Mouse (Mus musculus): ENCODE measurements at regions not wholly inside any gene's neighbourhood (a gene's known extent, or its start where the extent isn't known, plus 50 kb on each side); places are given as distances from the start of the nearest gene placed in this dataset.
"Not testable (repeated sequence)": the region's sequence is repeated elsewhere in the genome, so short reads cannot be mapped to it uniquely, and the experiment has no call there.

DNA sequence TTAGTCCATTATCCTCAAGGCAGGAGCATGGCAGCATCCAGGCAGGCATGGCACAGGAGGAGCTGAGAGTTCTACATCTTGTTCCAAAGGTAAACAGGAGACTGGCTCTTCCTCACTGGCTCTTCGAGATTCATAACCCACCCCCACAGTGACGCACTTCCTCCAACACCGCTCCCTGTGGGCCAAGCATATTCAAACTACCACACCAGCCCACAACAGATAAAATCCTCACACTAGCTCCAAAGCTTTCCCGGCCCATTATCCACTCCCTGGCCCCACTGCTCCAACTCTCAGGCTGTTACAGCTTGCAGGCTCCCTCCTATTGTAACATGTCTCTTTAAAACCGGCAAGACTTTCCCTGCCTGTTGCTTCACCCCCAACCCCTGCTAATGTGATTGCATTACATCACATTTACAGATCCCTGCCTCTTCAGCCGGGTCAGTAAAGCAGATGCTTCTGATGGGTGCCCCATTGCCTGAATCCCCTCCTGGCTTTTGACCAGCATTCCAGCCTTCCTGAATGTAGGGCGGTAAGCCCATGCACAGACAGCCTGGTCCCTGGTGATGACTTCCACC lies 113.0 kb upstream of the Ipo5 start:
- TF ChIP-seq MAX (IDR thresholded peaks at IDR 0.05; ENCODE audit: low read depth): no peak
- TF ChIP-seq POLR2A (IDR thresholded peaks at IDR 0.05; ENCODE audit: insufficient read length, low read depth): no peak
- no peak for TF ChIP-seq REST (IDR thresholded peaks at IDR 0.05; ENCODE audit: insufficient read depth, insufficient read length)
- no peak for TF ChIP-seq MYOD1 (IDR thresholded peaks at IDR 0.05; ENCODE audit: control insufficient read depth in 1 of 3, insufficient read length in 2 of 3, low read depth in 2 of 3)
- no peak for TF ChIP-seq USF1 (IDR thresholded peaks at IDR 0.05; ENCODE audit: low read depth)
- no peak for TF ChIP-seq POLR2AphosphoS2 (IDR thresholded peaks at IDR 0.05; ENCODE audit: insufficient read length, low read depth)
- Histone ChIP-seq H3K4me3 (no peak overlapping the region), H3K4me2 (ENCODE audit: low read depth) (no peak overlapping the region)

DNA sequence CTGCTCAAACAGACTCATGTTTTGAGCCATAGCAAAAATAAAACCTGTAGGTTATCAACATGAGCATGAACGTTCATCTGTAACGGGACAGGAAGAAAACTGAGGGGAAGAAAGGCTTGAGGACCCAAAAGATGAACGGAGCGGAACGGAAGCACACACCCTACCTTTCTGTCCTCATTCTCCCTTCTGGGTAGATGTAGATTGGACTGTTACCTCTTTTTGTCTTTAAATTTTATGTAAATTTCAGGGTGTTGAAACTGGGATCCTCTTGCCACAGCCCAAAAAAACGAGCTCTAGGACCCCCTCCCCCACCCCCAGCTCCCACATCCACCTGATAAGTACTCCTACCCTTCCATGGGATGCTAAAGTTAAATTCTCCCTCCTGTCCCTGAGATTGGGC lies 107.8 kb upstream of the Ipo5 start:
- H3K4me2 ChIP-seq (ENCODE audit: low read depth): no peak overlapping the region
- no peak overlapping the region for H3ac ChIP-seq (ENCODE audit: control insufficient read depth, insufficient read length)
- no peak overlapping the region for H3K4me3 ChIP-seq
- TF ChIP-seq CEBPB (IDR thresholded peaks at IDR 0.05; ENCODE audit: insufficient read depth, poor library complexity, severe bottlenecking): no peak
- no peak for TF ChIP-seq POLR2A (IDR thresholded peaks at IDR 0.05; ENCODE audit: insufficient read length, low read depth)
- no peak for TF ChIP-seq MYOD1 (IDR thresholded peaks at IDR 0.05; ENCODE audit: control insufficient read depth in 1 of 3, insufficient read length in 2 of 3, low read depth in 2 of 3)
- TF ChIP-seq TCF12 (IDR thresholded peaks at IDR 0.05; ENCODE audit: insufficient read depth, poor library complexity, severe bottlenecking): no peak
- no peak for TF ChIP-seq SRF (IDR thresholded peaks at IDR 0.05; ENCODE audit: control insufficient read depth, insufficient read length, low read depth)
- TF ChIP-seq USF1 (IDR thresholded peaks at IDR 0.05; ENCODE audit: low read depth): no peak
- TF ChIP-seq TCF3 (IDR thresholded peaks at IDR 0.05; ENCODE audit: insufficient read length, low read depth): no peak
- no peak for TF ChIP-seq E2F4 (IDR thresholded peaks at IDR 0.05; ENCODE audit: insufficient read depth)
- TF ChIP-seq MYOG (IDR thresholded peaks at IDR 0.05; ENCODE audit: control insufficient read depth in 1 of 3, insufficient read depth in 1 of 3, insufficient read length in 2 of 3, low read depth in 2 of 3): no peak
- no peak for TF ChIP-seq POLR2AphosphoS2 (IDR thresholded peaks at IDR 0.05; ENCODE audit: insufficient read length, low read depth)
- TF ChIP-seq REST (IDR thresholded peaks at IDR 0.05; ENCODE audit: insufficient read depth, insufficient read length): no peak
- no peak for TF ChIP-seq MAX (IDR thresholded peaks at IDR 0.05; ENCODE audit: low read depth)
- no peaks in the 10 kb centered on the region for H3K36me3 ChIP-seq (ENCODE audit: control insufficient read depth, insufficient read depth)
- H3K27me3 ChIP-seq (ENCODE audit: control insufficient read depth, insufficient read depth, insufficient read length): peaks cover 6% of the 10 kb centered on the region
- no peaks in the 10 kb centered on the region for H3K79me2 ChIP-seq (ENCODE audit: control insufficient read depth, insufficient read depth)

More for the DNA sequence above, 113.0 kb upstream of the Ipo5 start:
- Histone ChIP-seq H3ac (ENCODE audit: control insufficient read depth, insufficient read length) (no peak overlapping the region), H3K79me2 (ENCODE audit: control insufficient read depth, insufficient read depth) (no peaks in the 10 kb centered on the region), H3K27me3 (ENCODE audit: control insufficient read depth, insufficient read depth, insufficient read length) (peaks cover 6% of the 10 kb centered on the region), H3K36me3 (ENCODE audit: control insufficient read depth, insufficient read depth) (no peaks in the 10 kb centered on the region)

GRCm38 (mm10) chr14:120803739-120804138 lies 107.3 kb upstream of the Ipo5 start:
- peaks cover 6% of the 10 kb centered on the region for H3K27me3 ChIP-seq (ENCODE audit: control insufficient read depth, insufficient read depth, insufficient read length)

GRCm38 (mm10) chr14:120804183-120804848 lies 106.7 kb upstream of the Ipo5 start:
- Histone ChIP-seq H3K79me2 (ENCODE audit: control insufficient read depth, insufficient read depth) (no peaks in the 10 kb centered on the region), H3K36me3 (ENCODE audit: control insufficient read depth, insufficient read depth) (no peaks in the 10 kb centered on the region), H3K4me3 (no peak overlapping the region), H3ac (ENCODE audit: control insufficient read depth, insufficient read length) (no peak overlapping the region), H3K27me3 (ENCODE audit: control insufficient read depth, insufficient read depth, insufficient read length) (peaks cover 1% of the 10 kb centered on the region), H3K4me2 (ENCODE audit: low read depth) (no peak overlapping the region)
- TF ChIP-seq TCF3 (IDR thresholded peaks at IDR 0.05; ENCODE audit: insufficient read length, low read depth): no peak
- no peak for TF ChIP-seq CEBPB (IDR thresholded peaks at IDR 0.05; ENCODE audit: insufficient read depth, poor library complexity, severe bottlenecking)
- no peak for TF ChIP-seq USF1 (IDR thresholded peaks at IDR 0.05; ENCODE audit: low read depth)
- no peak for TF ChIP-seq SRF (IDR thresholded peaks at IDR 0.05; ENCODE audit: control insufficient read depth, insufficient read length, low read depth)
- no peak for TF ChIP-seq POLR2A (IDR thresholded peaks at IDR 0.05; ENCODE audit: insufficient read length, low read depth)
- TF ChIP-seq MYOD1 (IDR thresholded peaks at IDR 0.05; ENCODE audit: control insufficient read depth in 1 of 3, insufficient read length in 2 of 3, low read depth in 2 of 3): no peak
- TF ChIP-seq MYOG (IDR thresholded peaks at IDR 0.05; ENCODE audit: control insufficient read depth in 1 of 3, insufficient read depth in 1 of 3, insufficient read length in 2 of 3, low read depth in 2 of 3): no peak
- no peak for TF ChIP-seq REST (IDR thresholded peaks at IDR 0.05; ENCODE audit: insufficient read depth, insufficient read length)
- no peak for TF ChIP-seq POLR2AphosphoS2 (IDR thresholded peaks at IDR 0.05; ENCODE audit: insufficient read length, low read depth)
- no peak for TF ChIP-seq E2F4 (IDR thresholded peaks at IDR 0.05; ENCODE audit: insufficient read depth)
- no peak for TF ChIP-seq TCF12 (IDR thresholded peaks at IDR 0.05; ENCODE audit: insufficient read depth, poor library complexity, severe bottlenecking)
- TF ChIP-seq MAX (IDR thresholded peaks at IDR 0.05; ENCODE audit: low read depth): no peak

More at GRCm38 (mm10) chr14:120803739-120804138, 107.3 kb upstream of the Ipo5 start:
- no peaks in the 10 kb centered on the region for H3K36me3 ChIP-seq (ENCODE audit: control insufficient read depth, insufficient read depth)
- no peak overlapping the region for H3ac ChIP-seq (ENCODE audit: control insufficient read depth, insufficient read length)
- TF ChIP-seq MAX (IDR thresholded peaks at IDR 0.05; ENCODE audit: low read depth): no peak
- no peak for TF ChIP-seq CEBPB (IDR thresholded peaks at IDR 0.05; ENCODE audit: insufficient read depth, poor library complexity, severe bottlenecking)
- no peak overlapping the region for H3K4me2 ChIP-seq (ENCODE audit: low read depth)
- H3K79me2 ChIP-seq (ENCODE audit: control insufficient read depth, insufficient read depth): no peaks in the 10 kb centered on the region
- H3K4me3 ChIP-seq: no peak overlapping the region

DNA sequence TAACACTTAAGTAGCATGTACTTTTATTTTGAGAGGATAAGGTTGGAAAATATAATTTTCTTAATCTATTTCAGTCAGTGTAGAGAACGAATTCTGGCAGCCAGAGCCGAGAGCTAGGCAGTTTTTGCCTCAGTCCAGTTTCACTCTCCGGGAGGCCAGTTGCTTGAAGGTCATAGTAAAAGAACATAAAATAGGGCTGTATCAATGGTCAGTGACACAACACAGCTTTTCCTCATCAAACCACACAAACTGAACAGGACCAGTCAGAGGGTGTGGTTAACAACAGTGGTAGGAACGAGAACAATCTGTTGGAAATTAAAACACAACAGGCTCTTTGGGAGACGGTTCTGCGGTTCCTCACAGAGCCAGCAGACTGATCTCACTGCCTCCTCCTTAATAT lies 105.9 kb upstream of the Ipo5 start:
- Histone ChIP-seq H3K36me3 (ENCODE audit: control insufficient read depth, insufficient read depth) (no peaks in the 10 kb centered on the region), H3K4me2 (ENCODE audit: low read depth) (no peak overlapping the region), H3K79me2 (ENCODE audit: control insufficient read depth, insufficient read depth) (no peaks in the 10 kb centered on the region), H3ac (ENCODE audit: control insufficient read depth, insufficient read length) (no peak overlapping the region), H3K27me3 (ENCODE audit: control insufficient read depth, insufficient read depth, insufficient read length) (no peaks in the 10 kb centered on the region), H3K4me3 (no peak overlapping the region)
- TF ChIP-seq POLR2AphosphoS2 (IDR thresholded peaks at IDR 0.05; ENCODE audit: insufficient read length, low read depth) (no peak), MYOD1 (IDR thresholded peaks at IDR 0.05; ENCODE audit: control insufficient read depth in 1 of 3, insufficient read length in 2 of 3, low read depth in 2 of 3) (no peak), POLR2A (IDR thresholded peaks at IDR 0.05; ENCODE audit: insufficient read length, low read depth) (no peak), USF1 (IDR thresholded peaks at IDR 0.05; ENCODE audit: low read depth) (no peak), MAX (IDR thresholded peaks at IDR 0.05; ENCODE audit: low read depth) (no peak), MYOG (IDR thresholded peaks at IDR 0.05; ENCODE audit: control insufficient read depth in 1 of 3, insufficient read depth in 1 of 3, insufficient read length in 2 of 3, low read depth in 2 of 3) (no peak), REST (IDR thresholded peaks at IDR 0.05; ENCODE audit: insufficient read depth, insufficient read length) (no peak), CEBPB (IDR thresholded peaks at IDR 0.05; ENCODE audit: insufficient read depth, poor library complexity, severe bottlenecking) (no peak), TCF12 (IDR thresholded peaks at IDR 0.05; ENCODE audit: insufficient read depth, poor library complexity, severe bottlenecking) (no peak), TCF3 (IDR thresholded peaks at IDR 0.05; ENCODE audit: insufficient read length, low read depth) (no peak), SRF (IDR thresholded peaks at IDR 0.05; ENCODE audit: control insufficient read depth, insufficient read length, low read depth) (no peak), E2F4 (IDR thresholded peaks at IDR 0.05; ENCODE audit: insufficient read depth) (no peak)

DNA sequence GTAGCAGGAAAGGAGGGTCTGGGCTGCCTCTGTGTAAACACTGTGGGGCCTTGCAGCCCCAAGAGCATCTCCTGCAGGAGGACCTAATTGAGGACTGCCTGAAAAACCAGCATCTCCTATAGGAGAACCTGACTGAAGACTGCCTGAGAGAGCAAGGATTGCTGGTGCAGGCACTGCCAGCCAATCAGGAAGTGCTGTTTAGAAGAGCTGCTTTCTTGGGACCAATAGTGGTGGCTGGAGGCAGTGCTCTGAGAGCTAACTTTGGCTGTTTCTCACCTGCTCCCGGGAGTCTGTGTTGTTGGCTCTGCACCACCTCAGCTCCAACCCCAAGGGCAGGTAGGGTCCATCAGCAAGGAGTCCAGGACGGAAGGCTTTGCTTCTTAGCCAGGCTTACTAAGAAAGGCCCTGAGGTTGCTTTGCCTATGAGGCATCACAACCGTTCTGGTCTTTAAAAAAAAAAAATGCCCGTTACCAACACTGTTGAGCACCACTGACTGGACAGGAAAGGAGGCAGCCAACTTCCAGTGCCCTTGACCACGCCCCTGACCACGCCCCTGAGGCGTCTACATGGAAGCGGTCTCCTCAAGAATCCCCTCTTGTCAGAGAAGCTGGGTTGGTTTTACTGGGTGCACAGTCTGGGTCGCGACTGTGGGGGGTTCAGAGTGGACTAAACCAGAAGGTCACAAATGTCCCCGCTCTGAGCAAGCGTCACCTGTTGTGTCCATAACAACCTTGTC lies 105.0 kb upstream of the Ipo5 start:
- not testable (repeated sequence) for H3K4me3 ChIP-seq; H3K79me2 ChIP-seq (ENCODE audit: control insufficient read depth, insufficient read depth); H3K27me3 ChIP-seq (ENCODE audit: control insufficient read depth, insufficient read depth, insufficient read length); H3ac ChIP-seq (ENCODE audit: control insufficient read depth, insufficient read length); H3K36me3 ChIP-seq (ENCODE audit: control insufficient read depth, insufficient read depth); H3K4me2 ChIP-seq (ENCODE audit: low read depth)
